Mouse (Mus musculus): ENCODE results near the gene Gimap7.

Gene Gimap7

GRCm38 (mm10) chr6:48741273-48741672 lies 22.9 kb downstream of the Gimap7 start:
- no peak for DNase-seq (ENCODE audit: low spot score)

- no peak for DNase-seq (ENCODE audit: low spot score)
Measured at GRCm38 (mm10) chr6:48741711-48742206, 23.3 kb downstream of the Gimap7 start.

- DNase-seq (ENCODE audit: low spot score): peak; percentile 25
Measured at GRCm38 (mm10) chr6:48742422-48743351, 24.3 kb downstream of the Gimap7 start.

DNA sequence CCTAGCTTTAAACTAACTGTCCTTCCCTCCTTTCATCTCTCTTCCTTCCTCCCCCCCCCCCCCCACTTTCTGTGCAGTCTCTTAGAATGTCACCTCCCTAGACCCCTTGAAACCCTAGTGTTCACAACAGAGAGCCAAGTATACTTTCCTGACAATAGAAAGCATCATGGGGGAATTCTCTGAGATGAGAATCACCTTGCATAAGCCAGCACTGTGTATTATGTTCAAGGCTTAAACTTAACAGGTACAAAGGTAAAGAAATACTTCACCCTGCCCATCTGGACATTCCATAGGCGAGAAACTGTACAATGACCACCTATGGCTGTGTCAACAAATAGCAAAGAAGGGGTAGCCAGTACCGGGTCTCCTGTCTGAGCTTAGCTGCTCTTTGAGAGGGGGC lies 27.1 kb downstream of the Gimap7 start:
- no peak for DNase-seq (ENCODE audit: low spot score)

DNA sequence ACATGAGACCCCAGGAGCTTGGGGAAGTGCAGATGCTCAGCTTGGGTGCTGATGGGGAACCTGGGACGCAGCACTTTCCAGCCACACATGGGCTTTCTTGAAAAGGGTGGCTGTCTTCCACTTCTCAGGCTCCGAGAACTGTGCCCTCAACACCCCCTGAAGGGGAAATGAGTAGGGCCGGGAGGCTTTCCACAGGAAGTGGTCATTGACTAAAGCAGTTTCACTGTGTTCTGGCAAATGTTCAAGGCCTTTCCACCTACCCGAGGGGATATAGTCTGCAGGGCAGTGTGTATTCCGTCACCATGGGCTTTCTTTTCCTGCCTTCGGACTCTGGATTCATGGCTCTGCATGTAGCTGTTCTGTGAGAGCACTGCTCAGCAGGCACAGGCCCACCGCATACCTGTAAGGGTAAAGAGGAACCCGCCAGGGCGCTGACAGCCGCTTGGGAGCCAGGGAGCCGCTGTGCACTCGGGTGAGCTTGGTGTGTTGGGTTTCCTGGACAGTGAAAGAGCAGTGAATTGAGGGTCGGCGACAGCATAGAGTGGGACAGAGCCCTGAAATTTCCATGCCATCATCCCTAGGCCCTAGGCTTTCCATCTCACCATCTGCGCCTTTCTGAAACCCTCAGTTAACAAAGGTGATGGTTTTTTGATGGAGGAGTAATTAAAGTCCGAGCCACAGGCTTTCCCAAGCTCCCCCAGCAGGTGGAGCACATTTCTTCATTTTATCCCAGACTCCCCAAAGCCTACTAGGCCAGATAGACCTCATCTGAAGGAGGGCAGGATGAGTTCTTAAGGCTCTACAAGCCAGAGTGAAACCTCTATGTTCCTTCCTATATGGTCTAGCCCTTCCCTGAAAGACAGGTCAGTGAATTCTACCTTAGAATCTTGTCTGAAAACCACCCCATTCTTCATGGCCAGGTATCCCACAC lies 27.8 kb downstream of the Gimap7 start, which contains the start of gene Gimap5:
TSS of gene Gimap5 (plus strand) at position 239 of the 931 bp plus-strand sequence.
- DNase-seq (ENCODE audit: low spot score): peak; percentile 26

- DNase-seq (ENCODE audit: low spot score): no peak
Measured at GRCm38 (mm10) chr6:48747091-48747966, 28.9 kb downstream of the Gimap7 start.

GRCm38 (mm10) chr6:48763567-48764270 lies 45.3 kb downstream of the Gimap7 start:
- DNase-seq (ENCODE audit: low spot score): no peak

DNA sequence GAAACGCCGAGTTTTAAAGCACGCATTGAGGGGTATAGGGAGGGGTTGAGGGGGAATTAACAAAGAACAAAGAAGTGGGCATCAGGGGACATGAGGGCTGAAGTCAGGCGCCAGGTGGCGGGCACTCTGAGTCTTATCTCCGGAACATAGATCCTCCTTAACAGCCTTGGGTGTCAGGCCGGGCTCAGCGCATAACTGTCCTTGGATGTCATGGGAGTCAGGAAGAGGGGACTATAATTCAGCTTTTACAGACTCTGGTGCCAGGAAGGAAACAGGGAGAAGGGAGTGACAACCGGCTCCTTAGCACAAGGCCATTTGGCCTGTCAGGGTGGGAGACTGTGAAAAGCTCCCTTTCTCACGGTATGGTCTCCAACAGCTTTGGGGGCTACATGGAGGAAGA lies 46.1 kb downstream of the Gimap7 start:
- no peak for DNase-seq (ENCODE audit: low spot score)

- DNase-seq (ENCODE audit: low spot score): no peak
Measured at GRCm38 (mm10) chr6:48768178-48768869, 49.9 kb downstream of the Gimap7 start.

DNA sequence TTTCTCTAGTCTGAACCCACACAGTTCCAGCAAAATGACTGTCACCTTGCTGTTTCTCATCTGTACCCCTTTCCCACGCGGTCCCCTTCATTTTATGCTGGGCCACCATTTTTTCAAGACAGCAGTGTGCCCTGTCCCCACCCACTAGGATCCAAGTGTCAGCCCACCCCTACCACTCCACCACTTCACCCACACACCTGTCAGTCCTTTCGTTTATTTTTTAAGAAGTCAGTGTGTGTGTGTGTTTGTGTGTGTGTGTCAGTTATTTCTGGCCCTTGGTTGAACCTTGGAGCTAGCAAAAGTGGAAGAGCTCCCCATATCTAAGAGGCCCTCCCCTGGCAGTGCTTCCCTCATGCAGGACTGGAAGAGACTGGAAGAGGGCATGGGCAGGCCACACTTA lies 50.5 kb downstream of the Gimap7 start:
- DNase-seq (ENCODE audit: low spot score): no peak

DNA sequence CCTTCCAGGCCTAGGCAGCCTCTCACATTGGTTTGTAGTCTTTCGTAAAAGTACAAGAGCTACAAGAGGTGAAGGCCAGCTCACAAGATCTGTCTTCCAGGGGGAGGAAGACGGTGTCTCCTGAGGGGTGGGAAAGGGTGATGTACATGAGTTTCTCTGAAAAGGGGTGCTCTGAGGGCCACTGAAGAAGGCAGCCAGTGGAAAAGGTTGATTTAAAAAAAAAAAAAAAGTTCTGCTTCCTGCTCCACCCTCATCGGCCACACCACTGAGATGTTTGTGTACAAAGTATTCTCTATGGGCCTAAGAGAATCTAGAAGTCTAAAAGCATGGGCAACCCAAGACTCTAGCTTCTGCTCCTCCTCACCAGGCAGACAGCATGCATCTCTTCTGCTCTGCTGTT lies 52.3 kb downstream of the Gimap7 start, which contains the start of gene Gimap3:
TSS of gene Gimap3 (minus strand) at position 156 of the 400 bp plus-strand sequence.
- no peak for DNase-seq (ENCODE audit: low spot score)

DNA sequence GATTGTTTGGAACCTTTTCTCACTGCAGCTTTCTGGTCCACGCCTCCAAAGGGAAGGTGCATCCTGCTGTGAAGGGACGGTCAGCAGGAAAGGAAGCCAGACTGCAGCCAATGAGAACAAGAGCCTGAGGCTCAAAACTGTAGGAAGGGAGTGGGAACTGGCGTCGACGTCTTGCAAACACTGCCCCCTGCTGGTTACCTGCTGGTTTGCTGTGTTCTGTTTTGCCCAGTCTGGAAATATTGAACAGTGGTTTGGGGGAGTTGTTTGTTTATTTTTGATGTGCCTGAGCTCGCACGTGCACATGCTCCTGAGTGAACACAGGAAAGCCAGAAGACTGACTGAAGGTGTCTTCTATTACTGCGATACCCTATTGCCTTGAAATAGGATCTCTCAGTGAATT lies 53.6 kb downstream of the Gimap7 start:
- peak; percentile 88 for DNase-seq (ENCODE audit: low spot score)

Data from embryo, embryonic 10 days (tissue).